Mouse (Mus musculus): ENCODE measurements around the gene Wwc2.

- TF ChIP-seq GATA1 (IDR thresholded peaks at IDR 0.05; ENCODE audit: borderline replicate concordance, low read length) (no peak), FLI1 (IDR thresholded peaks at IDR 0.05; ENCODE audit: low read length) (no peak)
These were observed 41.9 kb downstream of the Wwc2 start for GRCm38 (mm10) chr8:47948836-47949235.
